Mouse (Mus musculus): Measurements from ENCODE around the gene Nxph3.

Nxph3 gene

DNA sequence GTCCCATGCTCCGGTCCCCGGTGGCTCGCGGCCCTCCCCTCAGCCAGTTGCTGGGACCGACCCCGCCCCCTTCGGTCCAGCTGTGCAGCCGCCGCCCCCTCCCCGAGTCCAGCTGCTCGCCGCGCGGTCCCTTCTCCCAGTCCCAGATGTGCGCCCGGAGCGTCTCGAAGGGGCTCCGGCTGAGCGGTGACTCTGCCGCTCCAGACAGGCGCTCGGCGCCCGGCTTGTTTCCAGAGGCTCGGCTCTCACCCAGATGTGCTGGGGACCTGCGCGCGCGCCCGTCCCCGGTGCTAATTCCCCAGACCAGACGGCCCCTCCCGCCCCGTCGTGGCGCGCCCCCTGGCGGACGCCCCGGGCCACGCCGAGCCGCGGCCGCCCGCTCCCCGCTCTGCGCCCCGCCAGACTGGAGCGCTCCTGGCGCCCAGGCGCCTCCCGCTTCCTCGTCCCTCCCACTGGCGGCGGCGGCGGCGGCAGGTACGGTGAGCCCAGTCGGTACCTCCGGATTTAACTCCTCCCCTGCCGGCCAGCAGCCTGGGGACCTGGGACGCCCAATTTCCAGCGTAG lies at the start of gene Nxph3:
Gene Nxph3, minus strand, starts transcription at position 273 of the 564 bp plus-strand sequence.
- DNase-seq (ENCODE audit: low spot score), result no peak

DNA sequence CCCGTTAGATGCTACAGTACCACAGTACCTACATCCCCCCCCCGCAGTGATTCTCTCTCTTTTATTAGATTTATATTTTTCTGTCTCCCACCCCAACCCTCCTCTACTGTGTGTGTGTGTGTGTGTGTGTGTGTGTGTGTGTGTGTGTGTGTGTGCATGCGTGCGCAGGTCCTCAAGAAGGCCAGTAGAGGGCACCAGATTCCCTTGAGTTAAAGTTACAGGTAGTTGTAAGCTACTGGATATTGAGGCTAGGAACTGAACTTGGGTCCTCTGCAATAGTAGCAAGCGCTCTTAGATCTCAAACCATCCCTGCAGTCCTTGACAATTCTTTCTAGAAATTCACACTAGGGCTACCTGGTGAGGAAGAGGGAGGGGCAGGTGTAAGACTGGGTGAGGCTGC lies 49.5 kb upstream of the Nxph3 start:
- no peak for DNase-seq (ENCODE audit: low spot score)

- no peak for DNase-seq (ENCODE audit: low spot score)
Observed at GRCm38 (mm10) chr11:95560773-95561172, 46.4 kb upstream of the Nxph3 start.

- no peak for DNase-seq (ENCODE audit: low spot score)
Observed at GRCm38 (mm10) chr11:95559761-95560160, 45.4 kb upstream of the Nxph3 start.

GRCm38 (mm10) chr11:95557719-95558118 lies 43.3 kb upstream of the Nxph3 start:
- DNase-seq (ENCODE audit: low spot score), result no peak

DNA sequence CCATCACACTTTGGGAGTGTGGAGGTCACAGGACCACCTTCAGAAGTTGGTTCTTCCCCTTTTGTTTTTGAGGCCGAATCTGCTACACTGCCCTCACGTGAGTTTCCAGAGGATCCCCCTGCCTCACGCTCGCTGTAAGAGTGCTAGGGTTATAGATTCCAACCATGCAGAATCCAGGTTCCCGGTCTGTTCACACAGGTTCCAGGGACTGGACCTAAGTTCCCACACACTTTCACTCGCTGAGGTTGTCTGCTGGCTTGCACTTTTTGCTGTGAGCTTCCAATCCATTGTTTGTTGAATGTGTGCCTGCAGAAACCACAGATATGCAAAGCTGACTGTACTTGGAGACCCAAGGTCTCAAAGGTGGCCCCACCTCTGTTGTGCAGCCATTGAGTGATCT lies 42.7 kb upstream of the Nxph3 start:
- no peak for DNase-seq (ENCODE audit: low spot score)

DNA sequence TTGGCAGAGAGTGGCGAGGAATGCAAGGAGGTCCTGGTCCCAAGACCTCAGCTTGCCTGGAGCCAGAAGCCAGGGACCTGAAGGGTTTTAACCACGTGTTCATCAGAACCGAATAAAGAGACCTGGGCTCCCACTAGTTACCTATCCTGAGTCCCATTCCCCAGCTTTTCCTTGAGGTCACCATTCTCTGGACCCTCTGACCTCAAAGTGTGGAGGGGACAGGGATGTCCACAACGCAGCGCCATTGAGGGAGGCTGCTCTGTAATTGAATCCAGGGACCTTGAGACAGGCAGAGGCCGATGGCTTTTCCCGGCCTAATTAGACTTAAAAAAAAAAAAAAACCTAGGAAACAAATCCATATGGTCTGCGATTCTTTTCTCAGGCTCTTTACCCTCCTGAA lies 40.9 kb upstream of the Nxph3 start:
- DNase-seq (ENCODE audit: low spot score), result no peak

- no peak for DNase-seq (ENCODE audit: low spot score)
Observed at GRCm38 (mm10) chr11:95550301-95551021, 36.1 kb upstream of the Nxph3 start.

DNA sequence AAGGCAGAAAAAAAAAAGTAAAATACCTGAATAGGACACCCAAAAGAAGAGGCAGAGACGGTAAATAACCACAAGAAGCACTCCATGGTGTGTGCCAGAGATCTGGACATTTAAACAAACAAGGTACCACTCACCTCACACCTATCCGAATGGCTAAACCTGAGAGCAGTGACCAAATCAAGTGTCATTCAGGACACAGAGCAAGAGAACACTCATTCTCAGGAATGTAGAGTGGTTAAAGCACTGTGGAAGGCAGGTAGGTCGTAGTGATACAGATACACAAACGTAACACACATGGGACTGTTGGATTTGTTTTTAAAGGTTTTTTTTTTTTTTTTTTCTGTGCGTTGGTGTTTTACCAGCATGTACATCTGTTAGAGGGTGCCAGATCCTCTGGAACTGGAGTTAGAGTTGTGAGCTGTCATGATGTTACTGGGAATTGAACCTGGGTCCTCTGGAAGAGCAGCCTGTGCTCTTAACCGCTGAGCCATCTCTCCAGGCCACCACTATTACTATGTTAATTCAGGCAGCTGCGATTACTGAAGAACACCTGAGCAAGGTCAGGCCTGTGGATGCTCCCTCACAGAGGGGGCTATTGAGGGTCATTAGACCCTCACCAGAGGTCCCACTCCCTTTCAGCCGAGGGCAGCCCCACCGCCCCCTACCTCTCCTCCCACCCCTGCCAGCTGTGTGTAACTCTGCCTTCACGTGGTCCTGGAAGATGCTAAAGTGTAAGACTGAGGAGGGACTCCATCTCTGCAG lies 31.8 kb upstream of the Nxph3 start:
- DNase-seq (ENCODE audit: low spot score), result no peak

DNA sequence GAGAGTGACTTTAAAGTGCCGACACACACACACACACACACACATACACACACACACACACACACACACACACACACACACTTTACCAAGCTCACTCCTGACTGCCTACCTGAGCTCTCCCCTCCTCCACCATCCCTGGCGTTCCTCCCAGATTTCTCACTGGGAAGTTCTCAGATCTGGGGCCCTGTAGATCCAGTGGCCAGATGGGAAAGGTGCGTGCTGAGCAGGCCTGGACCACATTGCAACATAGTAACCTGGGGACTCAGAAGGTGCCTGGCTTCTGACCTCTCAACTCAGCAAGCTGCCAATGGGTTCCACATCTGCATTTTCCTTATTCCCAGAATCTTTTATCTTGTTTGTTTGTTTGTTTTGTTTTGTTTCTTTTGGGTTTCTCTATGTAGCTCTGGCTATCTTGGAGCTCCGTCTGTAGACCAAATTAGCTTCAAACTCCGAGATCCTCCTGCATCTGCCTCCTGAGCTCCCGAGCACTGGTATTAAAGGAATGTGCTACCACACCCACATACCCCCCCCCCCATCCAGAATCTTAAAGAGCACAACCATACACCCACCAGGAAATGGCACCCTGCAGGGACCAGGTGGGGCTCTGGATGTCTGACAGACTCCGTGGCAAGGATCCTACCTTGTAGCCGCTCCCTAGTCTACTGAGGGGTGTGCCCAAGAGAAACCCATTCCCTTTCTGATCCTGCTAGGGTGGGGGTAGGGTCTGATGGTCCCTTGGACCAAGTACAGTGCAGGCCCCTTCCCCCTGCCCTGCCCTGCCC lies 30.4 kb upstream of the Nxph3 start:
- no peak for DNase-seq (ENCODE audit: low spot score)

DNA sequence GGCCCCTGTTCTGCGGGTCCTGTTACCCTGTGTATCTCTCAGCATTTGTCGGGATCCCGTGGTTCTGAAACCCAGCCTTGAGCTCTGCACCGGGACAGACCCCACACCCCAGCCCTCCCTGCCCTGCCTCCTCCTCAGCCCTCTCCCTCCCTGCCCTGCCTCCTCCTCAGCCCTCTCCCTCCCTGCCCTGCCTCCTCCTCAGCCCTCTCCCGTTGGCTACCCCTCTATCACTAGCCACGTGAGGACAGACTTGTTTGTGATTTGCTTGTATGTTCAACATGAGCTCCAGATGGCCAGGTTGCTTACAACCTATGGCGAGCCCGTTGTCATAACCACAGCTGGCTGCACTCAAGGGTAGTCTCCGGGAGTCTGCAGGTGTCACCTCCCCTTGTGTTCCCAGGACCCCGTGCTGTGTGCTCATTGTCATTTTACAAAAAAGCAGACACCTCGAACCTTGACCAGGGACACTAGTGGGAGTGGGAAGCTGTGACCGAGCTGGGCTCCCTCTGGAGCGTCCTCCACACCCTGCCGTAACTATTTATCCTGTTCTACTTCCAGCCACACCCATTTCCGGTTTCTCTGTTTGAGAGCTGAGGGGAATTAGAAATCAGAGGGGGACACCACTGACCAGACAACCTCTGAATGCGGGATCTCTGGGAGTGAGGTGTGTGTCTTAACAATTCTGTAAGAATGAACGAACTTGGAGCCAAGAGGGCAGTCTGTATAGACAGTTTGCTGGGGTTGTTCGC lies 26.4 kb upstream of the Nxph3 start:
- no peak for DNase-seq (ENCODE audit: low spot score)

DNA sequence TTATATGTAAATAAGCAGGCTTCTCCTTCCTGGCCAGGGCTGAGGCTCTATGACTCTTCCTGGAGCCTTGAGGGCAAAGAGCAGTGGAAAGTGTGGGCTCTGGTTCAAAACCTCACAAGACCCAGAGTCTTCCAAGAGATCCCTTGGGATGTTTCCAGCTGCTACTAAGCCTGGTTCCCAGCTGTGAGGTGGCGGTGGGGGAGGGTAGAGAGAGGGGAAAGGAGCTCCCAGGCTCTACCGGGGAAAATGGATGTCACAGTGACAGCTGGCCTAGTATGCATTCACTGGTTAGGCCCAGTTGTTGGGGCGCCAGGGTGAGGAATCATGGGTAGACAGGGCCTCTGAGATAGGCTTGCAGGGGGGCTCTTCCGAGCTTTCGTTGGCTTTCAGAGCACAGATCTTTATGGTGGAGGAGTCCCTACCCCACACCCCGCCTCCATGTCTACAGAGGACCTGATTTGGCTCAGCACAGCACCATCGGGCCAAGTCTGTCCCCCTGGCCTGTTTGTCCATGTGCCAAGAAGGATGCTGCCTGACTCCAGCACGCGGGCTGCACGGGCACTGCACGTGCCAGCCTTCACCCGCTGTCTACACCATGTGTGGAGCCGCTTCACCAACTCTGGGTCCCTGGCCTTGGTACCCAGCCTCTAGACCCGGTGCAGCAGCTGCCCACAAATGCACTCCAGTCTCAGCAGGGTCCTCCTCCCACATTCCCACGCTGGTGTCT lies 24.2 kb upstream of the Nxph3 start:
- no peak for DNase-seq (ENCODE audit: low spot score)

DNA sequence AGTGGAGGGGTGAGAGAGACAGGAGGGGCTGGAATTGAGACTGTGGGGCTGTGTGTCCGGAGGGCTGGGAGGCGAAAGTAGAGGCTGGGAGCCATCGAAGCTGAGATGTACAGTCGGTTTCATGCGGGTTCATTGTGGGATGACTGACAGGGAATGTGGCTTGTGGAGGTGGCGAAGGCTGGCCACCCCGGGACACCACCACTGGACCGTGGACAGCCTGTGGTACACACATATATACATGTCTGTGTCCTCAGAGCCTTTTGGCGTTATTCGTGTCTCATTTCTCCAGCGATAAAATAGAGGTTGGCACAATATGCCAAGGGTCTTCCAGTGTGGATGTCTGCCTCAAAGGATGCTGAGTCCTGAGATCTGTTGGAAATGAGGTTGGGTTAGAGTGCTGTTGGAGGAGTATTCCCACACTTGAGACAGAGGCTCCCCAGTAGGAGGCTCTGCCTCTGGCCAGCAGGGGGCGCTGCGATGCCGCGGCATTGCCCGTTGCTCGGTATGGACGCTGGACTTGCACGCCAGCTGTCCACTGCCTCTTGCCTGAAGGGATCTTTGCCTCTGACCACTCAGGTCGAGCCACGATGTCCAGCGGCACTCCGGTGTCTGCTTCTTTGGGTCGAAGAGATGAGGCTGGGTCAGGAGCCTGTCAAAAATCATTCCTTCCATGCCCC lies 19.3 kb upstream of the Nxph3 start:
- peak; percentile 60 for DNase-seq (ENCODE audit: low spot score)

GRCm38 (mm10) chr11:95532353-95533072 lies 18.1 kb upstream of the Nxph3 start:
- DNase-seq (ENCODE audit: low spot score), result no peak

- no peak for DNase-seq (ENCODE audit: low spot score)
Observed at GRCm38 (mm10) chr11:95528231-95528630, 13.9 kb upstream of the Nxph3 start.

DNA sequence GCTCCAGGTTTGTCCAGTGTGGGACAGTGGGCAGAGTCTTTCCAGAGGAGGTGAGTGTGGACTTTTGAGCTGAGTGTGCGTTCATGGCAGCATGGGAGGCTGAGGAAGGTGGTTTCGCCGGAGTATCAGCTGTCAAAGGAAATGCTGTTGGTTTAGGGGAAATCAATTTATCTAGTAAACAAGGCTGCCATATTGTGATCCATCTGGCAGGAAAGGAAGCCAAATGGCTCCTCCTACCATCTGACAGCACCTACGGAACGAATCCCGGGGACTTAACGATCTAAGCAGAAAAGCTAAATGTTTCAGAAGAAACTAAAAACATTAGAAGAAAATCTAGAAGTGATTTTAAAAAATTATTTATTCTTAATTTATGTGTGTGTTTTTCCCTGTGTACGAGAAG lies 12.9 kb upstream of the Nxph3 start:
- no peak for DNase-seq (ENCODE audit: low spot score)

DNA sequence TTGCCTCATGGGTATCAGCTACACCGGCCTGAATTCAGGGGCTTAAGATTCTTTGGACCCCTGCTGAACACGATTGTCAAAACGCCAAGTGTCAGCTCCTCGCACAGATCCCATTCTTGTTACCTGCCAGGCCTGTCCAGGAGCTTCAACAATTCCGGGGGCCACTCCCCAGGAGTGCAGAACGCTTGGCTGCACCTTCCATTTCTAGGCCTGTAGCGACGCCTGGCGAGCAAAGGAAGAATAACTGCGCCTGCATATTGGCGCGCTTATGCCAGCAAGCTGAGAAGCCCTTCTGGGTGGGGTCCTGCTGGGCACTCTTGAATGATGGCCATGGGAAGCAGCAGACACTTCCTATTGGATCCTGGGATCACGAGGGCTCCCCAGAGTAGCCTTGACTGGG lies 7.2 kb upstream of the Nxph3 start:
- DNase-seq (ENCODE audit: low spot score), result peak; percentile 64

DNA sequence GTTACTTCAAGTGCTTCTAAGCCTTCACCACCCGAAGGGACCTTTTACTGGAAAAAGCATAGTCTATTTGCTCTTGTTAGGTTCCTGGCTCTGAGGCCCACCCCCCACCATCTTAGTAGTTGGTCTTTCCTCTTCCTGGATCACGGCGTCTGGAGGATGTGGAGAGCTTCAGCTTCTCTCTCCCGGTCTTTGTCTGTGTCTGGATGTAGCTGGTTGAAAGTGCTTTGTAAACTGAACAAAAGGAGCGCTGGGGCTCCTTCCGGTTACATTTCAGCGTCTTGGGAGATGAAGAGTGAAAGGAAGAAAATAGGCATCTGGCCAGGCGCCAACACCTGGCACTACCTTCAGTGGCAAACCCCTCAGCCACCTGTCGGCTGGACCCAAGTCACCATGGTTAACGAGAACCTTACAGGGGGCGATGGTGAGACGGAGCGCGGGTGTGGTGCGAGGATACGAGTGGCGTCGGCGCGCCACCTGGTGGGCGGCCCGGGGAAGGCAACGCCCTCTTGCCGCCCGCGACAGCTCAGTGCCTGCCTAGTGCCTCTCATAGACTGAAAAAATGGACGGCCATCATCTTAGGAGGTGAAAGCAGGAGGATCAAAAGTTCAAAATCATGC lies 6.2 kb upstream of the Nxph3 start:
- DNase-seq (ENCODE audit: low spot score), result peak; percentile 81

- DNase-seq (ENCODE audit: low spot score), result no peak
Observed at GRCm38 (mm10) chr11:95519996-95520395, 5.6 kb upstream of the Nxph3 start.

Data from left cerebral cortex, adult 11 months (tissue).